Mouse (Mus musculus) erythroblast, adult 5-6 weeks (primary cell): ENCODE results near the gene Il17f. TPM values are rescaled to one million over a fixed set of nuclear protein-coding genes. Genes with fewer than 3 reads are reported as not detected.
"Not testable (repeated sequence)": the region's sequence is repeated elsewhere in the genome, so short reads cannot be mapped to it uniquely, and the experiment has no call there.

Source experiments
- ATAC-seq: replicated peaks from 2 replicates; pipeline ENCODE4 v1.8.0; 2016; ENCODE audit warnings: moderate number of reproducible peaks, mild to moderate bottlenecking, moderate TSS enrichment, inconsistent platforms; ENCODE audit not compliant: poor library complexity, low FRiP score, severe bottlenecking
- total RNA-seq, 2 experiments: library from RNA; stranded (forward) in 1 of 2; stranded (reverse) in 1 of 2; fragments of 150-400 nt in 1 of 2; fragments of 200-764, 138-1000 nt in 1 of 2; gene quantifications; 2 replicates each; pipeline versions ENCODE4 v1.2.3 to v1.2.4; 2015 to 2017; ENCODE audit warnings: low replicate concordance in 2 of 2

Gene Il17f
- not detected in 2 replicates for total RNA-seq (2015; ENCODE audit: low replicate concordance)
- total RNA-seq (2017; ENCODE audit: low replicate concordance): 1.4 TPM in 1 of 2 replicates, not detected in the other

- not testable (repeated sequence) for ATAC-seq
These were observed at the start of gene Il17f for GRCm38 (mm10) chr1:20790517-20790916. TSS of gene Il17f (minus strand) at chr1:20790617.

DNA sequence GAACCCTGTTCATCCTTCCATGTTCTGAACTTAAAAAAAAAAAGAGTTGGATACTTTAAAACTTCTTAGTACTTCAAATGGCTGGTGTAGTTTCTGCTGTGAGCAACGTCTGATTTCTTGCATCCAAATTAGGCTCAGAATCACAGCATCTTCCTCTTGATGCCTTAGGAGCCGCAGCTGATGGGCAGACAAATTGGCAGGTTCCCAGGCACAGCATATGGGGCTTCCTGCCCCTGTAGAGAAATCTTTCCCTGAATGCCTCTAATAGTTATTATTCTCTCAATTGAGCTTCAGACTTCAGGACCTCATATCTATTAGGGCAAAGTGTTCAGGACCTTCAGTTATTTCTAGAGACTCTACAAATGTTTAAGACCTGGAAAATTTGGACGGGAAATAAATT is 49.5 kb upstream of the Il17f start:
- ATAC-seq: no peak

GRCm38 (mm10) chr1:20836551-20837125 is 46.2 kb upstream of the Il17f start:
- no peak for ATAC-seq

DNA sequence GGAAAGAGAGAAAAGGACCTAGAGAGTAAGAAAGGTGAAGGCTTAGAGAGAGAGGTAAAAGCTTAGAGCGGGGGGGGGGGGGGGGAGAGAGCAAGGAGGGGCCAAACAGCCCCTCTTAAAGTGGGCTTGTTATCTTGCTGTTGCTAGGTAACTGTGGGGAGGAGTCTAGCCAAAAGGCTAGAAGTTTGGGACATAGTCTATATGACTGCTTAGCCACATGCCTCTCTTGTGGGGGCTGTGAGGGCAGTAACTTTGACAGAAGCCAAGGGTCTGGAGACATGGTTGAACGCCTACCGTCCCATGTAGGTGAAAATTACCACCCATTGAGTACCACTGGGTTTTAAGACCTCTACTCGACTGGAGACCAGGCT is 42.7 kb upstream of the Il17f start:
- no peak for ATAC-seq

GRCm38 (mm10) chr1:20832473-20833140 is 42.2 kb upstream of the Il17f start:
- no peak for ATAC-seq

DNA sequence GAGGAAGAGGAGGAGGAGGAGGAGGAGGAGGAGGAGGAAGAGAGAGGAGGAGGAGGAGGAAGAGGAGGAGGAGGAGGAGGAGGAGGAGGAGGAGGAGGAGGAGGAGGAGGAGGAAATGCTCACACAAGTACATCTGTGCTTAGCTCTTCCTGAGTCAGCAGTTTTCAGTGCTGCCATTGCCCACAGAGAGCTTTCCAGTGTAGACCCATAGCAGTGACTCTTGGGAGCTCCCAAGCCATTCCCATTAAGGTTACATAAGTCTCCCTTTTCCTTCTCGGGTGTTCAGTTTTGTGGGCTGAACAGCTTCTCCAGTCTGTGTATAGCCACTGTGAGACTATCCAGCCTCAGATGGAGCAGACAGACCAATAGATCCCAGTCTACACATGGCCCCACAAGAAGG is 40.1 kb upstream of the Il17f start:
- ATAC-seq: no peak

GRCm38 (mm10) chr1:20828061-20828460 is 37.6 kb upstream of the Il17f start:
- ATAC-seq: no peak

- ATAC-seq: no peak
These were observed 34.6 kb upstream of the Il17f start for GRCm38 (mm10) chr1:20825036-20825435.

- no peak for ATAC-seq
These were observed 33.5 kb upstream of the Il17f start for GRCm38 (mm10) chr1:20823906-20824305.

DNA sequence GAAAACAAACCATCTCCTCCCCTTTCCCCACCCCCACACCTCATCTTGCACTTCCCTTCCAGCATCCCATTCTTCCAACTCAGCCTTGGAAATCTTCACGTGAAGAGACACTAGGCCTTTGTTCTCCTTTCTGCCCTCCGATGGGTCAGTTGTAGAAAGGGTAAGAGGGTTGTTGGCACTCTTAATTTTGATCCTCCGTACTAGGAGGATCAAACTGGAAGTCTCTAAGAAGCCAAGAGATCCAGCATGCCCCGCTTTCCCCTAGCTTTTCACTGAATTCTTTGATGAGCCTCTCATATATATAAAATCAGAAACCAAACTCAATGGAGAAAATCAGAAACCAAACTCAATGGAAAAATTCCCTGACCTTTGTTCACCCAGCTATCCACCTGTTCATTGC is 33.1 kb upstream of the Il17f start:
- ATAC-seq: no peak

- ATAC-seq: no peak
These were observed 30.5 kb upstream of the Il17f start for GRCm38 (mm10) chr1:20820959-20821358.

DNA sequence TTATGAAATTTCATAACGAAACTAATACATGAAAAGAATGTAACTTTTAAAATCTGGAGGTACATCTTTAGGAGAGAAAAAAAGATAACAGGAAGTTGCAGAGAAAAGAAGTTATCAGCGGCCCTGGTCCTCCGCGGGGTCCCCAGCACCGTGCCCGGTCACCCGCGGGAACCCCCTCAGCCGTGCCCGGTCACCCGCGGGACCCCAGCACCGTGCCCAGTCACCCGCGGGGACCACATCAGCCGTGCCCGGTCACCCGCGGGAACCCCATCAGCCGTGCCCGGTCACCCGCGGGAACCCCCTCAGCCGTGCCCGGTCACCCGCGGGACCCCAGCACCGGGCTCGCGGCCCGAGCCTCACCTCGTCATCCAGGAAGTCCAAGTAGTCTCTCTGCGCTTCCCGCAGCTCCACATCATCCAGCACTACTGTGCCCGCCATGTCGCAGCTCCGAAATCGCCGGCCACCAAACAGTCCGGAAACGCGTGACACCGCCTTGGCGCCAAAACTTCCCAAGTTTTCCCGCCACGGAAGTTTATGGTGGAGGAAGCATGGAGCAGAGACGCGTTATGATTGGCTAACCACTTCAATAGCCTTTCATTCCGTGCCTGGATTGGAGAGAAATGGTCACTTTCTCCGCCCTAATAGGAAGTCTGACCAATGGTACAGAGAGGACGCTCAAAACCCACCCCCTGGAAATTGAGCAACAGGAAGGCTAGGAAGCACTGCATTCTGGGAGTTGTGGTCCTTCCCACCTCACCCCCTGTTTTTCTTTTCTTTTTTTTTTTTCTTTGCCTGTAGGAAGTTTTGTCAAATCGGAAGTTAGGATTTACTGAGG is 29.6 kb upstream of the Il17f start, which contains the start of gene Mcm3:
Gene Mcm3 (minus strand): TSS at position 542 of the 835 bp plus-strand sequence.
- peak; percentile 99 for ATAC-seq

- ATAC-seq: no peak
These were observed 27.2 kb upstream of the Il17f start for GRCm38 (mm10) chr1:20817596-20817995.

GRCm38 (mm10) chr1:20817172-20817571 is 26.8 kb upstream of the Il17f start:
- no peak for ATAC-seq

- ATAC-seq: no peak
These were observed 24.1 kb upstream of the Il17f start for GRCm38 (mm10) chr1:20814521-20814920.

GRCm38 (mm10) chr1:20804526-20804925 is 14.1 kb upstream of the Il17f start:
- ATAC-seq: no peak

- ATAC-seq: no peak
These were observed 11.4 kb upstream of the Il17f start for GRCm38 (mm10) chr1:20801682-20802390.

- ATAC-seq: no peak
These were observed 10.9 kb upstream of the Il17f start for GRCm38 (mm10) chr1:20801275-20801674.

DNA sequence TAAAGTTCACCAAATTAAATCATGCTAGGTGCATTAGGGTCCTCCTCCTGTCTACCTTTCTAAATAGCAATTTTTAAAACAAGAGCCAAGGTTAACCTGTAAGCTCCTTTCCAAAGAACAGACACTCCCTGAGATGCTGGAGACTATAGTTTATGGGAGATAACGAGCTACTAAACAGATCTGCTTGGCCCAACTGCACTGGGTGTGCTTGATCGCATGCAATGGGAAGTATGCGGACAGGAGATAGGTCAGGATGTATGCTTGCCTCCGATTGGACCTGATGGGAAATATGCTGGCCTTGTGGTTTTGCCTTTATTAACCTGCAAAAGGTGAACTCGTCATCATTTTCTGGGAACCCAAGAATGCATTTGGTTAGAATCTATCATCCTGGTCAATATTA is 4.8 kb upstream of the Il17f start:
- ATAC-seq: no peak

GRCm38 (mm10) chr1:20794760-20795159 is 4.3 kb upstream of the Il17f start:
- no peak for ATAC-seq
